Mouse (Mus musculus) heart, embryonic 11.5 days (tissue): ENCODE measurements at regions not wholly inside any gene's neighbourhood (a gene's known extent, or its start where the extent isn't known, plus 50 kb on each side); places are given as distances from the start of the nearest gene placed in this dataset.

Source experiments
- ATAC-seq: fragments of 200-750 bp; cut with Nextera tagmentation; replicated peaks from 2 replicates; pipeline ENCODE4 v1.8.0; 2017; ENCODE audit warnings: moderate library complexity; ENCODE audit not compliant: insufficient number of reproducible peaks, low FRiP score, low TSS enrichment
- H3K27ac ChIP-seq: fragments of 300-500 bp; sonication (generic); 2 replicates; pipeline ENCODE4 v1.5.1; 2014; ENCODE audit warnings: mild to moderate bottlenecking, low read depth, low read length
- H3K27me3 ChIP-seq: fragments of 300-500 bp; sonication (generic); 2 replicates; pipeline ENCODE4 v1.6.1; 2014; ENCODE audit warnings: mild to moderate bottlenecking, low read length, mixed read lengths; ENCODE audit not compliant: control insufficient read depth, insufficient read depth
- H3K36me3 ChIP-seq: fragments of 300-500 bp; sonication (generic); 2 replicates; pipeline ENCODE4 v1.6.1; 2014; ENCODE audit warnings: mild to moderate bottlenecking, low read length, moderate library complexity, mixed read lengths; ENCODE audit not compliant: control insufficient read depth, insufficient read depth
- H3K4me1 ChIP-seq: fragments of 300-500 bp; sonication (generic); 2 replicates; pipeline ENCODE4 v1.6.1; 2014; ENCODE audit warnings: low read length; ENCODE audit not compliant: control insufficient read depth, insufficient read depth
- H3K4me2 ChIP-seq: fragments of 300-500 bp; sonication (generic); 2 replicates; pipeline ENCODE4 v1.6.1; 2014; ENCODE audit warnings: mild to moderate bottlenecking, moderate library complexity
- H3K4me3 ChIP-seq: fragments of 300-500 bp; sonication (generic); 2 replicates; pipeline ENCODE4 v1.5.1; 2014; ENCODE audit warnings: low read depth, low read length
- H3K9ac ChIP-seq: fragments of 300-500 bp; sonication (generic); 2 replicates; pipeline ENCODE4 v1.6.1; 2014; ENCODE audit warnings: mild to moderate bottlenecking, low read depth, low read length, moderate library complexity
- H3K9me3 ChIP-seq: fragments of 300-500 bp; sonication (generic); replicated peaks from 2 replicates; pipeline ENCODE4 v1.6.1; 2016; ENCODE audit warnings: low read length; ENCODE audit not compliant: control insufficient read depth
- WGBS: fragments of 180-500 bp; shearing (Covaris S2); extraction: QIAGEN DNeasy Blood & Tissue Kit; methylation state at CpG from one replicate; pipeline ENCODE4 v1.1.7; 2014; ENCODE audit not compliant: insufficient replicate concordance; 5-methylcytosine and 5-hydroxymethylcytosine counted together

DNA sequence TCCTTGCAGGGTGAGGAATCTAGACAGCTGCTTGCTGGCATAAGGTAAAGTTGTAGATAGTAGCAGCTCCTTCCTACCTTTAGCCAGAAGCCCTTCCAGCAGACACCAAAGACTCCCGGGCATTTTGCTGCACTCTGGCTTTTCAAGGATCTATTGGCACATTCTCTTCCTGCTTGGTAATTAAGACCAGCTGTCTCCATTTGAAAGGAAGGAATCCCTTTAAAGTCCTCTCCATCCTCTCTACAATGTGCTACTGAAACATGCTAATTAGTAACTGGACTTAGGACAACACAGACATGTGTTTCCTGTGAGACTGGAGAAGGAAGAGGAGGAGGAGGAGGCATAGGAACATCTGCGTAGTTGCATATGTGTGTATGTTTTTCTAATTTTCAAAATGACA is 189.3 kb downstream of the Csl start:
- no peaks in the 10 kb centered on the region for H3K9me3 ChIP-seq
- H3K4me3 ChIP-seq, result no peak overlapping the region
- ATAC-seq, result no peak
- H3K9ac ChIP-seq, result no peak overlapping the region
- no peaks in the 10 kb centered on the region for H3K36me3 ChIP-seq
- H3K4me2 ChIP-seq, result no peak overlapping the region
- H3K27ac ChIP-seq, result no peak overlapping the region
- 35% methylated on average over 2 of the region's 2 CpGs for WGBS
- H3K27me3 ChIP-seq, result no peaks in the 10 kb centered on the region
- peaks cover 7% of the 10 kb centered on the region for H3K4me1 ChIP-seq

- Histone ChIP-seq H3K4me1 (peaks cover 7% of the 10 kb centered on the region), H3K36me3 (no peaks in the 10 kb centered on the region), H3K4me2 (peak overlapping the region; percentile 11; the same call in 1 of the 2 replicates), H3K4me3 (no peak overlapping the region), H3K9me3 (no peaks in the 10 kb centered on the region), H3K27ac (no peak overlapping the region), H3K27me3 (no peaks in the 10 kb centered on the region), H3K9ac (no peak overlapping the region)
- WGBS, result 54% methylated on average over 14 of the region's 14 CpGs
- no peak for ATAC-seq
These were observed 185.5 kb downstream of the Csl start for GRCm38 (mm10) chr10:99573997-99574396.

- peaks cover 5% of the 10 kb centered on the region for H3K4me1 ChIP-seq
- H3K9ac ChIP-seq, result no peak overlapping the region
- no peak for ATAC-seq
- no peaks in the 10 kb centered on the region for H3K27me3 ChIP-seq
- no peaks in the 10 kb centered on the region for H3K9me3 ChIP-seq
- H3K4me3 ChIP-seq, result no peak overlapping the region
- no peaks in the 10 kb centered on the region for H3K36me3 ChIP-seq
- 83% methylated on average over 7 of the region's 7 CpGs for WGBS
- no peak overlapping the region for H3K27ac ChIP-seq
- no peak overlapping the region for H3K4me2 ChIP-seq
These were observed 184.2 kb downstream of the Csl start for GRCm38 (mm10) chr10:99575294-99575693.

DNA sequence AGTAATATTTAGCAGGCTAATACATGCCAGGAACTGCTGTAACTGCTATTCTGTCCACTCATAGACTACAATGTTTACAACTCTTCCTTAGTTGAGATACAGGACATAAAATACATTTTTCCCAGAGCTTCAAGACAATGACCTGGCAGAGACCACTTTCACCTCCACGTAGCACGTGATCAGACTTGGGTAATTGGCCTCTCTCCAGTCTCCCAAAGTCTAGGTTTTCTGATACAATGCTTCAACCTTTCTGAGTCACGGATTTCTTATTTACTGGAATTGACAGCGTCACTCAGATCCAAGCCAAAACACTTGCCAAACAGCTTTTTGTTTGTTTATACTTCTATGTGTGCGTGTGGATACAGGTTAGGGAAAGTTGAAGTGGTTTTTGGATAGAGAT is 183.2 kb downstream of the Csl start:
- Histone ChIP-seq H3K4me2 (no peak overlapping the region), H3K9me3 (no peaks in the 10 kb centered on the region), H3K27me3 (no peaks in the 10 kb centered on the region), H3K27ac (no peak overlapping the region), H3K36me3 (no peaks in the 10 kb centered on the region), H3K4me3 (no peak overlapping the region), H3K9ac (no peak overlapping the region), H3K4me1 (peaks cover 3% of the 10 kb centered on the region; the same call in 1 of the 2 replicates)
- no peak for ATAC-seq
- WGBS, result 80% methylated on average over 5 of the region's 5 CpGs

GRCm38 (mm10) chr10:99577041-99577681 is 182.3 kb downstream of the Csl start:
- H3K27me3 ChIP-seq, result no peaks in the 10 kb centered on the region
- H3K9me3 ChIP-seq, result no peaks in the 10 kb centered on the region
- peaks cover 3% of the 10 kb centered on the region; the same call in 1 of the 2 replicates for H3K4me1 ChIP-seq
- H3K4me2 ChIP-seq, result no peak overlapping the region
- 30% methylated on average over 12 of the region's 12 CpGs for WGBS
- H3K9ac ChIP-seq, result no peak overlapping the region
- no peak overlapping the region for H3K4me3 ChIP-seq
- ATAC-seq, result no peak
- H3K27ac ChIP-seq, result no peak overlapping the region
- H3K36me3 ChIP-seq, result no peaks in the 10 kb centered on the region

- Histone ChIP-seq H3K9ac (no peak overlapping the region), H3K36me3 (no peaks in the 10 kb centered on the region), H3K9me3 (no peaks in the 10 kb centered on the region), H3K4me2 (no peak overlapping the region), H3K27ac (no peak overlapping the region), H3K4me1 (peaks cover 3% of the 10 kb centered on the region; the same call in 1 of the 2 replicates), H3K4me3 (no peak overlapping the region), H3K27me3 (no peaks in the 10 kb centered on the region)
- WGBS, result 44% methylated on average over 4 of the region's 4 CpGs
- ATAC-seq, result no peak
These were observed 181.1 kb downstream of the Csl start for GRCm38 (mm10) chr10:99578366-99578765.

DNA sequence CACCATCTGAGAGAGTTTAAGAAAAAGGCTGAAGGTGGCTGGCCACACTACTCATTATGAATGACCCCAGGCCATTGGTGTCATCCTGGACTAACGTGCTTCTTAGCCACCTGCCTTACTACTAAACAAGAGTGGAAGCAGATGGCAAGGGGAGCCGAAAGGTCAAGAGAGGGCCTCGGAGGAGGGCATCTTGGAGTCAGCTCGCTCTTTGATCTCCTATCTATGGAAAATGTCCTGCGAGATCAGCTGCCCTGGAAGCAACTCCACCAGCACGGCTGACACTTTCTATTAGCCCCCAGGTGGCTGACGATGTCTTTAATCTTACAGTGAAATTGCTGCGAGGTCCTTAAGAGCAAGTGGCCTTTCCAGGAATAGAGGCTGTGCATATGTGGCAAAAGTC is 179.3 kb downstream of the Csl start:
- no peaks in the 10 kb centered on the region for H3K9me3 ChIP-seq
- no peak overlapping the region for H3K4me3 ChIP-seq
- H3K4me1 ChIP-seq, result no peaks in the 10 kb centered on the region
- 16% methylated on average over 8 of the region's 8 CpGs for WGBS
- no peak overlapping the region for H3K9ac ChIP-seq
- ATAC-seq, result no peak
- no peaks in the 10 kb centered on the region for H3K36me3 ChIP-seq
- H3K27me3 ChIP-seq, result no peaks in the 10 kb centered on the region
- no peak overlapping the region for H3K27ac ChIP-seq
- no peak overlapping the region for H3K4me2 ChIP-seq

DNA sequence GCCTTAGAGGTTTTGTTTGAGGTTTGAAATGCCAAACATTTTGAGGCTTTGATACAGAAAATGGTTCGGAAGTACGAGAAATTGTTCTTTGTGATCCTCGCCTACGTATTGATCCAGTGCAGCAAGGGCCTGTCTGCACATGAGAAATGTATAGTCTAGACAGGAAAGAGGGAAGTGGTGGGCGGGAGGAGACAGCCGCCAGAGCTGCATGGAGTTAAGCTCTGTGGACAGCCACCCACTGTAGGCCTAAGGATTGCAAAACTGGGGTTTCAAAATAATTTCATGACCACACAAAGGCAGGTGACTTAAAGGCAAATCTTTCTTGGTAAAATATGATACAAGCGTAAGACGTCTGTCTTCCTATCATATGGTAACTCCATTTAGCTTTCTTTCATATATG is 178.4 kb downstream of the Csl start:
- 72% methylated on average over 8 of the region's 8 CpGs for WGBS
- H3K4me1 ChIP-seq, result no peaks in the 10 kb centered on the region

DNA sequence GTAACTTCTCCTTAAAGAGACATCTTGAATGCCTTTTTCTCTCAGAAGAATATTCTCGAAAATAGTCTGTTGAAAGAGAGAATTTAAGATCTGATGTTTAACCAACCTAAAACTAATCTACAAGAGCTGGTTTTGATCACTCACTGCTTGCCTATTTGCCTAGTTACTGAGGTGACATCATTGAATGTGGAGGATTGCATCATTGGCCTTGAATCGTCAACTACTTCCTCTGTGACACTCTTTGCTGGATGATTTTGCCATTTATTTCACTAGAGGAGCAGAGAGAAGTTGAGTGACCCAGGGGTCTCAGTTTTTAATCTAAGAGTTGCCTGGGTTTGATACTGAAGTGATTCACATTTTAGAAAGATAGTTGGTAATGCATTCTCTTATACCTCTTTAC is 174.6 kb downstream of the Csl start:
- 67% methylated on average over 2 of the region's 2 CpGs for WGBS

More for the DNA sequence above, 178.4 kb downstream of the Csl start:
- Histone ChIP-seq H3K4me3 (no peak overlapping the region), H3K27me3 (no peaks in the 10 kb centered on the region), H3K9ac (no peak overlapping the region), H3K36me3 (no peaks in the 10 kb centered on the region), H3K4me2 (no peak overlapping the region), H3K9me3 (no peaks in the 10 kb centered on the region), H3K27ac (no peak overlapping the region)
- no peak for ATAC-seq

More for the DNA sequence above, 174.6 kb downstream of the Csl start:
- H3K9ac ChIP-seq, result no peak overlapping the region
- H3K4me3 ChIP-seq, result no peak overlapping the region
- no peaks in the 10 kb centered on the region for H3K27me3 ChIP-seq
- no peaks in the 10 kb centered on the region for H3K9me3 ChIP-seq
- H3K4me2 ChIP-seq, result no peak overlapping the region
- no peaks in the 10 kb centered on the region for H3K4me1 ChIP-seq
- no peaks in the 10 kb centered on the region for H3K36me3 ChIP-seq
- H3K27ac ChIP-seq, result no peak overlapping the region
- no peak for ATAC-seq
